Mouse (Mus musculus): ENCODE data around the gene Col5a2. TPM values are rescaled to one million over a fixed set of nuclear protein-coding genes. Genes with fewer than 3 reads are reported as not detected.
"Not testable (repeated sequence)": the region's sequence is repeated elsewhere in the genome, so short reads cannot be mapped to it uniquely, and the experiment has no call there.

Col5a2 gene
- polyA plus RNA-seq (2012; rRNA removed), result 16.1 and 26.1 TPM in 2 replicates

- no peak for DNase-seq (ENCODE audit: low read depth)
Measured at GRCm38 (mm10) chr1:45502865-45503332, at the start of gene Col5a2. TSS of gene Col5a2 (minus strand) at chr1:45503282.

DNA sequence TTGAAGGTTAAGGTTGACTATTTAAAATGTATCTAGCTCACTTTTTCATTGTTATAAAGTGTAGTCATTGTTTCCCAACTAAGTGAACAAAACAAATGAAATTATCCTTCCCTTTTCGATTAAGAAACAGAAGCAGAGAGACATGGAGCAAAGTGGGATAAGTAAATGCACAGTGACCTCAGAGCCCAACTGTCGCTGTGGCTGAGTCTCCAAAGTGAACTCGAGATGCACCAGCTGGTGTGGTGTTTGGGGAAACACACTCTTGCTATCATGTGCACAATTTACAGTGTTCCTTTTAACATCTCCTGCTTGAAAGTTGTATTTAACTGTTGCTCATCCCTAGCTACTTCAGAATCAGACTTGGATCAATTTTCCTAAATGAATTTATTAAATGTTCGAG lies 47.4 kb upstream of the Col5a2 start:
- no peak for DNase-seq (ENCODE audit: low read depth)

GRCm38 (mm10) chr1:45541888-45542287 lies 38.8 kb upstream of the Col5a2 start:
- no peak for DNase-seq (ENCODE audit: low read depth)

- no peak for DNase-seq (ENCODE audit: low read depth)
Measured at GRCm38 (mm10) chr1:45541161-45541560, 38.1 kb upstream of the Col5a2 start.

GRCm38 (mm10) chr1:45531486-45531885 lies 28.4 kb upstream of the Col5a2 start:
- DNase-seq (ENCODE audit: low read depth), result no peak

- DNase-seq (ENCODE audit: low read depth), result not testable (repeated sequence)
Measured at GRCm38 (mm10) chr1:45527476-45527875, 24.4 kb upstream of the Col5a2 start.

DNA sequence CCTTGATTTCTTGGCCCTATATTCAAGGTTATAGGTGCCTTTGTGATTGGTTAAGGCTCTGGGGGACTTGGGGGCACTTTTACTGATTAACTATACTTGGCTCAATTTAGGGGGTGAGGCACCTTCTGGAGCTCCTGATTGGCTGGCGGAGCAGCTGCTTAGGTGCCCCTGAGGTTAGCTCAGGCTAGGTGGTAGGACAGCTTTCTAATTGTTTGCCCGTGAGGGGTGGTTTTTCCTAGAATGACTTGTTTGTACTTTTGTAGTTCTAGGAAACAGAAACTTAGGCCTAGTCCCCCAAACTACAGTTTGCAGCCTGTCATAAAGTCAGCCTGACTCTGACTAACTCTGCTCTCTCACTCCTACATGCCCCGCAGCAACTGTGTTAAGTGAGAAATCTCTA lies 20.5 kb upstream of the Col5a2 start:
- DNase-seq (ENCODE audit: low read depth), result no peak

GRCm38 (mm10) chr1:45521486-45521885 lies 18.4 kb upstream of the Col5a2 start:
- DNase-seq (ENCODE audit: low read depth), result no peak

DNA sequence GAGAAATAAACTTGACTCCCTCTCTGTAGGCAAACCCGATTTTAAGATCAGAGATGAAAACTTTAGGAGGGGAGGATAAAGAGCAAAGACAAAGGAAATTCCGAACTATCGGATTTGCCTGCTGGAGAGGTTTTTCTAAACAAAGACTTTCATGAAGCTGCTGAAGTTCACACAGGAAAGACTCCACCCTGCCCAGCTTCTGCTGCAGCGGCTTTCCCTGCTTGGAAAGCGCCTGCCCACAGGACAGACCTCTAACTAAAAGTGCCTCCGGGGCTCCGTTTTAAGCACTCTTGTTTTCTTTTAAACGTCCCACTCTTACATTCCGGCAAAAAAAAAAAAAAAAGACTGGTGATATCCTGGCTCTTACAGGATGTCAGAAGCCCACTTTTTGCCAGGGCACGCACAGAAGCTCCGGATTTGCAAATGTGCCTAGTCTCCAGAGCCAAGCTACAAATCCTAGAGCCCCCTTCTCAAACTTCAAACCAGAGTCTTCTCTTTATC lies 791 bp downstream of the Col5a2 start:
- no peak for DNase-seq (ENCODE audit: low read depth)

GRCm38 (mm10) chr1:45501437-45501836 lies 1.6 kb downstream of the Col5a2 start:
- DNase-seq (ENCODE audit: low read depth), result no peak

GRCm38 (mm10) chr1:45500456-45500855 lies 2.6 kb downstream of the Col5a2 start:
- DNase-seq (ENCODE audit: low read depth), result no peak

DNA sequence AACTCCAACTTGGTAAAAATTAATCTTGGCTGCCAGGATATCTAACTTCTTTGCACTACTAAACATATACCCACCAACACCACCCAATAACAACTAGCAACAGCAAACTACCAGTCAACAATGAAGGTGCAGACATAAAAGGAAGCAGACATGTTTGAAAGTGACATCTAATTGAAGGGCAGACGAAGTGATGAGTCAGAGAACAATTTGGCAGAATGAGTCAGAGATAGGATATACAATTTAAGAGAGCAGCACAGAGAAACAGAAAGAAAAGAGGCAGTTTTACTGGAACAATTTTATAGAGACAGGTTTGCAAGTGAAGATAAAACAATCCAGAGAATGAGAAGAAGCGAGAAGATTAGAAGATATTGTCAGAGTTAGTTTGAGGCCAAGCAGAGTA lies 8.1 kb downstream of the Col5a2 start:
- no peak for DNase-seq (ENCODE audit: low read depth)

DNA sequence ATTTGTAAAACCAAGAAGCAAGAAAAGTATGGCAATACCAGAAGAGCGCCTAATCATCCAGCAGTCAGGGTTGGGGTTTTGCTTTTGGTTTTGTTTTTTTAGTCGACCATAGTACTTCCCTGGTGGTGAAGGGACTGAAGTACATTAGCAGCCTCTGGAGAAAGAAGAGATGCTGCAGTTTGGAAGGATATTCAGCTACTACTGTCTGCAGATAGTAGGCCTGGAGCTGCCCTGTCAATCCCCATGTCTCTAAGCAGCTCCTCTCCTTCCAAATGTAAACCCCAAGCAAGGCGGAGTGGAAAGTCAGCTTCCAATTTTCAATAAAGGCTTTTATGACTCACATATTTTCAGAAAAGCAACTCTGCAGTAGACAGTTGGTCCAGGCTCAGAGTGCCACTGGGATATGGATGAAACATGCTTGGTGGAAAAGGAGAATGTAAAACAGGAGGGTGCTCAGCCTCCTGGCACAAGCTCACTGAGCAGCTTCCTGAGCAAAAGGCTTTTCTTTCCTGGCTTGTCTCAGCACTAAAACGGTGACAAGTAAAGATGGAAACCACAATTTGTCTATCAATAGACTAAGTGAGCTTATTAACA lies 10.9 kb downstream of the Col5a2 start:
- DNase-seq (ENCODE audit: low read depth), result no peak

DNA sequence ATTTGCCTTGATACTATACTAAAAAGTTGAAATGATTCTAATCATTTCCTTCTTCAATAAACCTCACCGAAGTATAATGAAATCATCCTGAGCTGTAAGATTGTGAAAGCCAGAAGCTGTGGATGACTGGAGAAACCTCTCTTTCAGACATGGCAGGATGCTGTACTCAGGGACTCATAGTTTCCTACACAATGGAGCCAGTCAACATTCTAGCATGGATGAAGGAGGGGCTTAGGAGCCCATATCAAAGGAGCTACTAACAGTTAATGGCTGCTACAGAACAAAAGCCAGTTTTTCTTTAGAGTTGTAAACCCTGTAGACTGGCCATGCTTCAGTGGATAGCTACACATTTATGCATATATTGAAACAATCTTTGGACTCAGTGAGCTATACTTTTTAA lies 12.6 kb downstream of the Col5a2 start:
- no peak for DNase-seq (ENCODE audit: low read depth)

- DNase-seq (ENCODE audit: low read depth), result no peak
Measured at GRCm38 (mm10) chr1:45488291-45488690, 14.8 kb downstream of the Col5a2 start.

GRCm38 (mm10) chr1:45483001-45483400 lies 20.1 kb downstream of the Col5a2 start:
- DNase-seq (ENCODE audit: low read depth), result no peak

DNA sequence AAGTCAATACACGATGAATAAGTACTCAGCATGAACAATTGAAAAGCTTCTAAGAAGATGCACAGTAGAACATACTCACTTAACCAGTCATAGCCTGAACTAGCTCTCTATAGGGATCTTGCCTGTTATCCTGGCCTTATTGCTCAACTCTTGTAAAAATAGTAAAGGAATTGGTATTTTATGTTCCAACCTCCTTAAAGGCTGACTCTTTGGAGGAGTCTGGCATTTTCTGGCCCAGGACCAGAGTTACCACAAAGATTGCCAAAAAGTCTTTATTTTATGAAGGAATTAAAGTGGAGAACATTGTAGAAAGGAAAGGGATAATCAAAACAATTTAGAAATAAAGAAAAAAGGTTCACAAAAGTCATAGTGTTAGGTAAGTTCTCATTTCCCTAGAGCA lies 21.2 kb downstream of the Col5a2 start:
- DNase-seq (ENCODE audit: low read depth), result no peak

- no peak for DNase-seq (ENCODE audit: low read depth)
Measured at GRCm38 (mm10) chr1:45479087-45479486, 24.0 kb downstream of the Col5a2 start.

- DNase-seq (ENCODE audit: low read depth), result no peak
Measured at GRCm38 (mm10) chr1:45472751-45473150, 30.3 kb downstream of the Col5a2 start.

DNA sequence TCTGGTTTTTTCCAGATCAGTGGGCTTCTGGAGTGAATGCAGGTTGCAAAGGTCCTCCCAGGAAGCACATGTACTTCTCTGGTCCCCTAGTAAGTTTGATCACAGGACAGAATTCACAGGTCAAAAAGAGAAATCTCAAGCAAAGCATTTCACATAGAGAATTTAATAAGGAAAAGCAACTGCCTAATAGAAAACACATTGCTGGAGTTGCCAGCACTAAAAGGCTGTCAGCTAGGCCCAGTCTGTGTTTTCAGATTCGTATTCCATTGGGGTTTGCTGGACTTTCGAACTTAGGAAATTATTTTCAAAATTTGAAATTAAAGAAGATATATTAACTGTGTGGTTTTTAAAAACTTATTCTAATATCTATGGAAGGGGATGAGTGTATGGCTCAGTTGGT lies 42.3 kb downstream of the Col5a2 start:
- no peak for DNase-seq (ENCODE audit: low read depth)

DNA sequence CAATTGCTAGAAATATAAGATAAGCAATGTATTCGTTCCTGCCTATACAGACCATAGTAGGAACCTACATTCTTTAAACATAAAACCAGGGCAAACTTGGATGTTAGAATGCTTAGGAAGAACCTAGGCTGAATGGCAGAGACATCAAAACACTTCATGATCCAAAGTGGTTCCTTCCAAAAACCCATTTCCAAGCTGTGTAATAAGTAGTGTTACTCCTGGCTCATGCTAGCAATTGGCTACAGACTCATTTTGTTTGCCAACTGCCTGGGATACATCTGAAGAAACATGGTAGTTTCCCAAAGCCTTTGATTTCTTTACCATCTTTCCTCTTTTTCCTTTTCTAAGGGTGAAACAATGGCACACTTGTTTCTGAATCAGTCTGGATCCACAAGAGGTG lies 47.3 kb downstream of the Col5a2 start:
- DNase-seq (ENCODE audit: low read depth), result no peak

- no peak for DNase-seq (ENCODE audit: low read depth)
Measured at GRCm38 (mm10) chr1:45448856-45449255, 54.2 kb downstream of the Col5a2 start.

GRCm38 (mm10) chr1:45431922-45432321 lies 71.2 kb downstream of the Col5a2 start:
- no peak for DNase-seq (ENCODE audit: low read depth)

- DNase-seq (ENCODE audit: low read depth), result no peak
Measured at GRCm38 (mm10) chr1:45430520-45430919, 72.6 kb downstream of the Col5a2 start.

Data from gonadal fat pad, adult 2 months (tissue).